In genomic region chr12:55049731-55050353, GRCm38 (mm10) we compare ENCODE assay signal across 24 mouse cellular contexts. TPM values are rescaled to one million over a fixed set of nuclear protein-coding genes. Genes with fewer than 3 reads are reported as not detected.
DNase-seq lines count a peak whose midpoint lies in the region; ATAC-seq and TF ChIP-seq lines count a peak whose summit lies in the region.
"Had no signal": no experiment of that assay in that cellular context is flagged by ENCODE, and none has a peak within 500 bp of the region (broad histone marks: within the 10 kb centered on the region; RNA-seq: fewer than 3 reads in every experiment).

No protein-coding gene starts in this region.

- DNase-seq in liver, embryonic 11.5 days (ENCODE audit: low spot score): no peak
- no peak for DNase-seq in liver, postnatal 0 days
- peak; percentile 42 for DNase-seq in CD4-positive, CD25-positive, alpha-beta regulatory T cell, adult 2 months (ENCODE audit: low read depth, low spot score)
- no peak for DNase-seq in frontal cortex, postnatal 25 days (ENCODE audit: low spot score in 2 of 2)
- DNase-seq in midbrain, embryonic 11.5 days (ENCODE audit: low spot score, missing footprints): no peak
- DNase-seq in heart, postnatal 4 days: no peak
- DNase-seq: adrenal gland, postnatal 10 days; cerebellum, adult 18-20 months; cerebellum, postnatal 14 days; gastrocnemius, postnatal 10 days; heart, adult 18-20 months; heart, postnatal 14 days; kidney, adult 8-10 months; kidney, postnatal 10 days; left cerebral cortex, postnatal 4 days; lung, postnatal 4 days had no signal

- peaks cover 21% of the 10 kb centered on the region for H3K4me1 ChIP-seq in liver, embryonic 11.5 days (replicated peaks; ENCODE audit: control insufficient read depth, insufficient read depth, low read length)
- H3K4me1 ChIP-seq in liver, postnatal 0 days (ENCODE audit: insufficient read depth): 0 out of 2 replicates have a peak, but pooled peaks cover 9% of the 10 kb centered on the region
- H3K4me1 ChIP-seq in liver, embryonic 15.5 days (replicated peaks): peaks cover 50% of the 10 kb centered on the region
- H3K4me1 ChIP-seq in midbrain, embryonic 11.5 days (ENCODE audit: control insufficient read depth, insufficient read depth, low read length): no peaks in the 10 kb centered on the region
- H3K4me1 ChIP-seq: embryonic facial prominence, embryonic 13.5 days; forebrain, embryonic 12.5 days; hindbrain, embryonic 13.5 days; limb, embryonic 15.5 days; midbrain, embryonic 10.5 days had no signal

- no peak for ATAC-seq in liver, embryonic 11.5 days (replicated peaks; ENCODE audit: low FRiP score)
- ATAC-seq in liver, postnatal 0 days: no peak
- peak; percentile 55 for ATAC-seq in granulocyte monocyte progenitor cell, adult 5-6 weeks (replicated peaks; ENCODE audit: poor library complexity, severe bottlenecking)
- ATAC-seq in liver, embryonic 15.5 days (ENCODE audit: insufficient read depth): no peak
- ATAC-seq in midbrain, embryonic 11.5 days (ENCODE audit: low FRiP score): no peak

- TF ChIP-seq CTCF in liver, postnatal 0 days (IDR thresholded peaks at IDR 0.05; ENCODE audit: low read depth): no peak

- H3K9ac ChIP-seq in liver, embryonic 11.5 days (ENCODE audit: low read depth, low read length): no peak overlapping the region
- H3K9ac ChIP-seq in liver, postnatal 0 days (replicated peaks): no peak overlapping the region
- no peak overlapping the region for H3K9ac ChIP-seq in liver, embryonic 15.5 days
- H3K9ac ChIP-seq in midbrain, embryonic 11.5 days (ENCODE audit: low read length): no peak overlapping the region
- H3K9ac ChIP-seq: embryonic facial prominence, embryonic 13.5 days; forebrain, embryonic 12.5 days; heart, embryonic 12.5 days; hindbrain, embryonic 13.5 days; limb, embryonic 15.5 days had no signal

- peaks cover 16% of the 10 kb centered on the region for H3K36me3 ChIP-seq in liver, embryonic 11.5 days (ENCODE audit: control insufficient read depth, insufficient read depth, low read length)
- peaks cover 13% of the 10 kb centered on the region; the same call in 1 of the 2 replicates for H3K36me3 ChIP-seq in liver, postnatal 0 days (replicated peaks; ENCODE audit: insufficient read depth, low read length)
- peaks cover 35% of the 10 kb centered on the region for H3K36me3 ChIP-seq in liver, embryonic 15.5 days (replicated peaks)
- H3K36me3 ChIP-seq in midbrain, embryonic 11.5 days (ENCODE audit: control insufficient read depth, insufficient read depth, low read length): no peaks in the 10 kb centered on the region

- 88% methylated on average over 8 of the region's 8 CpGs for WGBS in liver, embryonic 11.5 days
- 87% methylated on average over 8 of the region's 8 CpGs for WGBS in liver, postnatal 0 days (ENCODE audit: insufficient replicate concordance)
- 80% methylated on average over 8 of the region's 8 CpGs for WGBS in liver, embryonic 15.5 days (ENCODE audit: insufficient replicate concordance)
- 93% methylated on average over 8 of the region's 8 CpGs for WGBS in midbrain, embryonic 11.5 days

- H3K9me3 ChIP-seq in liver, embryonic 11.5 days (ENCODE audit: control insufficient read depth, low read length): no peaks in the 10 kb centered on the region
- H3K9me3 ChIP-seq in liver, postnatal 0 days (ENCODE audit: low read length): no peaks in the 10 kb centered on the region
- no peaks in the 10 kb centered on the region for H3K9me3 ChIP-seq in liver, embryonic 15.5 days (replicated peaks)
- H3K9me3 ChIP-seq in midbrain, embryonic 11.5 days (ENCODE audit: control insufficient read depth, low read length): no peaks in the 10 kb centered on the region
- H3K9me3 ChIP-seq: embryonic facial prominence, embryonic 13.5 days; forebrain, embryonic 12.5 days; heart, embryonic 12.5 days; hindbrain, embryonic 13.5 days; limb, embryonic 15.5 days; midbrain, embryonic 10.5 days had no signal

- no peak overlapping the region for H3K4me3 ChIP-seq in liver, embryonic 11.5 days (ENCODE audit: low read depth, low read length)
- no peak overlapping the region for H3K4me3 ChIP-seq in liver, postnatal 0 days (ENCODE audit: low read depth, low read length)
- H3K4me3 ChIP-seq in liver, embryonic 15.5 days (replicated peaks): no peak overlapping the region
- no peak overlapping the region for H3K4me3 ChIP-seq in midbrain, embryonic 11.5 days (ENCODE audit: low read depth, low read length)
- H3K4me3 ChIP-seq: embryonic facial prominence, embryonic 13.5 days; forebrain, embryonic 12.5 days; heart, embryonic 12.5 days; hindbrain, embryonic 13.5 days; limb, embryonic 15.5 days; midbrain, embryonic 10.5 days had no signal

- no peak overlapping the region for H3K4me2 ChIP-seq in liver, embryonic 11.5 days
- H3K4me2 ChIP-seq in liver, postnatal 0 days (ENCODE audit: low read depth, low read length): no peak overlapping the region
- H3K4me2 ChIP-seq in liver, embryonic 15.5 days: no peak overlapping the region
- H3K4me2 ChIP-seq in midbrain, embryonic 11.5 days: no peak overlapping the region
- H3K4me2 ChIP-seq: embryonic facial prominence, embryonic 13.5 days; forebrain, embryonic 12.5 days; heart, embryonic 12.5 days; hindbrain, embryonic 13.5 days; limb, embryonic 15.5 days had no signal

- no peaks in the 10 kb centered on the region for H3K27me3 ChIP-seq in liver, embryonic 11.5 days (replicated peaks; ENCODE audit: control insufficient read depth, insufficient read depth, low read length)
- no peaks in the 10 kb centered on the region for H3K27me3 ChIP-seq in liver, postnatal 0 days (ENCODE audit: insufficient read depth, low read length)
- no peaks in the 10 kb centered on the region for H3K27me3 ChIP-seq in liver, embryonic 15.5 days
- H3K27me3 ChIP-seq in midbrain, embryonic 11.5 days (ENCODE audit: control insufficient read depth, insufficient read depth, low read length): no peaks in the 10 kb centered on the region
- H3K27me3 ChIP-seq: embryonic facial prominence, embryonic 13.5 days; forebrain, embryonic 12.5 days; heart, embryonic 12.5 days; hindbrain, embryonic 13.5 days; limb, embryonic 15.5 days had no signal

- peak overlapping the region; percentile 97; the same call in 1 of the 2 replicates for H3K27ac ChIP-seq in liver, embryonic 11.5 days (ENCODE audit: low read depth, low read length)
- H3K27ac ChIP-seq in liver, postnatal 0 days (ENCODE audit: low read depth): no peak overlapping the region
- peak overlapping the region; percentile 96 for H3K27ac ChIP-seq in liver, embryonic 15.5 days (replicated peaks)
- H3K27ac ChIP-seq in midbrain, embryonic 11.5 days (ENCODE audit: low read depth, low read length): no peak overlapping the region
- H3K27ac ChIP-seq: embryonic facial prominence, embryonic 13.5 days; forebrain, embryonic 12.5 days; hindbrain, embryonic 13.5 days; limb, embryonic 15.5 days; midbrain, embryonic 10.5 days had no signal

- TF ChIP-seq EP300 in liver, postnatal 0 days (IDR thresholded peaks at IDR 0.05; ENCODE audit: low read depth): no peak

RNA-seq across cellular contexts. Expression of gene 2700097O09Rik, which starts 30.1 kb away (rescaled TPM):
- 46.1 and 48.4 TPM in 2 replicates for polyA plus RNA-seq in liver, embryonic 11.5 days (2014; fragmentation: Nextera tagmentation; extraction: Ambion mirVana)
- 13.2 and 14.0 TPM in 2 replicates for polyA plus RNA-seq in liver, postnatal 0 days (2015; fragmentation: Nextera tagmentation; extraction: Ambion mirVana)
- total RNA-seq in granulocyte monocyte progenitor cell, adult 5-6 weeks (2014; fragmentation: Nextera tagmentation): 5.2 and 36.6 TPM in 2 replicates
- 10.6 and 12.1 TPM in 2 replicates for total RNA-seq in granulocyte monocyte progenitor cell, adult 5-6 weeks (2017)
- polyA plus RNA-seq in liver, embryonic 15.5 days (2015; fragmentation: Nextera tagmentation; extraction: Ambion mirVana): 30.8 and 31.5 TPM in 2 replicates
- 33.2 and 36.2 TPM in 2 replicates for polyA plus RNA-seq in midbrain, embryonic 11.5 days (2014; fragmentation: Nextera tagmentation; extraction: Ambion mirVana)
- 10 to 100 TPM in 1 of 2 experiments, 1 to 10 TPM in 1; 8.8 to 10.2 TPM for total RNA-seq in heart, postnatal 4 days (2021)

RNA-seq across cellular contexts. Expression of gene Srp54a, which starts 30.2 kb away (rescaled TPM):
- 151 and 179 TPM in 2 replicates for polyA plus RNA-seq in liver, embryonic 11.5 days (2014; fragmentation: Nextera tagmentation; extraction: Ambion mirVana)
- polyA plus RNA-seq in liver, postnatal 0 days (2015; fragmentation: Nextera tagmentation; extraction: Ambion mirVana): 67.0 and 69.3 TPM in 2 replicates
- 80.6 and 85.1 TPM in 2 replicates for total RNA-seq in granulocyte monocyte progenitor cell, adult 5-6 weeks (2014; fragmentation: Nextera tagmentation)
- 237 and 257 TPM in 2 replicates for total RNA-seq in granulocyte monocyte progenitor cell, adult 5-6 weeks (2017)
- polyA plus RNA-seq in liver, embryonic 15.5 days (2015; fragmentation: Nextera tagmentation; extraction: Ambion mirVana): 70.0 and 77.5 TPM in 2 replicates
- polyA plus RNA-seq in midbrain, embryonic 11.5 days (2014; fragmentation: Nextera tagmentation; extraction: Ambion mirVana): 176 and 184 TPM in 2 replicates
- total RNA-seq in heart, postnatal 4 days (2021): 100 to 1,000 TPM in 1 of 2 experiments, 10 to 100 TPM in 1; 94.3 to 101 TPM

RNA-seq across cellular contexts. Expression of gene Baz1a, which starts 35.7 kb away (rescaled TPM):
- polyA plus RNA-seq in liver, embryonic 11.5 days (2014; fragmentation: Nextera tagmentation; extraction: Ambion mirVana): 46.4 and 49.1 TPM in 2 replicates
- polyA plus RNA-seq in liver, postnatal 0 days (2015; fragmentation: Nextera tagmentation; extraction: Ambion mirVana): 16.9 and 18.5 TPM in 2 replicates
- total RNA-seq in granulocyte monocyte progenitor cell, adult 5-6 weeks (2014; fragmentation: Nextera tagmentation): 153 and 161 TPM in 2 replicates
- total RNA-seq in granulocyte monocyte progenitor cell, adult 5-6 weeks (2017): 156 and 170 TPM in 2 replicates
- 28.8 and 32.2 TPM in 2 replicates for polyA plus RNA-seq in liver, embryonic 15.5 days (2015; fragmentation: Nextera tagmentation; extraction: Ambion mirVana)
- 34.3 and 37.7 TPM in 2 replicates for polyA plus RNA-seq in midbrain, embryonic 11.5 days (2014; fragmentation: Nextera tagmentation; extraction: Ambion mirVana)
- 10 to 100 TPM; 15.0 to 16.5 TPM for total RNA-seq in heart, postnatal 4 days (2021)

Comparison
In these comparisons a context has a peak if more than half of its experiments do, and no peak if none do; other contexts are left out.
1. H3K27ac ChIP-seq: peak in liver, embryonic 11.5 days (single experiment) and liver, embryonic 15.5 days (single experiment); none in liver, postnatal 0 days (single experiment) and midbrain, embryonic 11.5 days (single experiment).